Mouse (Mus musculus) adrenal gland, postnatal 10 days (tissue): ENCODE results near the gene Ntm. TPM values are rescaled to one million over a fixed set of nuclear protein-coding genes. Genes with fewer than 3 reads are reported as not detected.

Source experiments
- DNase-seq: peaks from one replicate; pipeline ENCODE4 v3.0.0; 2021; ENCODE audit warnings: mixed read lengths
- total RNA-seq, 2 experiments: library from RNA; stranded (reverse); gene quantifications; 2 replicates each; pipeline ENCODE4 v1.2.3; 2021

Ntm gene
- total RNA-seq, 2 experiments from 2014 or later, result 1.5 to 1.7 TPM

- no peak for DNase-seq
Observed at GRCm38 (mm10) chr9:29025104-29025503, 937.8 kb downstream of the Ntm start.

GRCm38 (mm10) chr9:29016879-29017278 is 946.1 kb downstream of the Ntm start:
- DNase-seq, result no peak

GRCm38 (mm10) chr9:29013881-29014280 is 949.1 kb downstream of the Ntm start:
- no peak for DNase-seq

GRCm38 (mm10) chr9:29012541-29012940 is 950.4 kb downstream of the Ntm start:
- DNase-seq, result no peak

GRCm38 (mm10) chr9:29011476-29011875 is 951.5 kb downstream of the Ntm start:
- DNase-seq, result no peak

GRCm38 (mm10) chr9:29004534-29004933 is 958.4 kb downstream of the Ntm start:
- no peak for DNase-seq

- DNase-seq, result no peak
Observed at GRCm38 (mm10) chr9:28999951-29000351, 963.0 kb downstream of the Ntm start.

GRCm38 (mm10) chr9:28977275-28977674 is 985.7 kb downstream of the Ntm start:
- no peak for DNase-seq

GRCm38 (mm10) chr9:28969455-28969854 is 993.5 kb downstream of the Ntm start:
- no peak for DNase-seq
